Mouse (Mus musculus) brain, embryonic 18.5 days (tissue): ENCODE data around the gene Rnf207.

Experiments
- DNase-seq: peaks from one replicate; pipeline ENCODE4 v3.0.0-alpha.2; 2012; ENCODE audit warnings: low read depth, low spot score

Rnf207 gene

GRCm38 (mm10) chr4:152318517-152319234 is at the start of gene Rnf207:
Gene Rnf207 (minus strand): TSS chr4:152318993.
- no peak for DNase-seq

- no peak for DNase-seq
Observed at GRCm38 (mm10) chr4:152365228-152365627, 46.4 kb upstream of the Rnf207 start.

- no peak for DNase-seq
Observed at GRCm38 (mm10) chr4:152362180-152362579, 43.4 kb upstream of the Rnf207 start.

GRCm38 (mm10) chr4:152360855-152361254 is 42.1 kb upstream of the Rnf207 start:
- no peak for DNase-seq

- DNase-seq = no peak
Observed at GRCm38 (mm10) chr4:152359700-152360099, 40.9 kb upstream of the Rnf207 start.

GRCm38 (mm10) chr4:152355672-152356071 is 36.9 kb upstream of the Rnf207 start:
- no peak for DNase-seq

- no peak for DNase-seq
Observed at GRCm38 (mm10) chr4:152353886-152354637, 35.3 kb upstream of the Rnf207 start.

GRCm38 (mm10) chr4:152351422-152352305 is 32.9 kb upstream of the Rnf207 start:
- no peak for DNase-seq

- no peak for DNase-seq
Observed at GRCm38 (mm10) chr4:152350722-152351421, 32.1 kb upstream of the Rnf207 start.

- peak; percentile 87 for DNase-seq
Observed at GRCm38 (mm10) chr4:152349837-152350381, 31.1 kb upstream of the Rnf207 start.

GRCm38 (mm10) chr4:152345120-152345889 is 26.5 kb upstream of the Rnf207 start:
- no peak for DNase-seq

GRCm38 (mm10) chr4:152344651-152345050 is 25.9 kb upstream of the Rnf207 start:
- no peak for DNase-seq

- no peak for DNase-seq
Observed at GRCm38 (mm10) chr4:152343296-152343695, 24.5 kb upstream of the Rnf207 start.

GRCm38 (mm10) chr4:152340584-152341284 is 21.9 kb upstream of the Rnf207 start:
- no peak for DNase-seq

GRCm38 (mm10) chr4:152339293-152339790 is 20.5 kb upstream of the Rnf207 start:
- DNase-seq = no peak

- DNase-seq = no peak
Observed at GRCm38 (mm10) chr4:152338419-152339292, 19.9 kb upstream of the Rnf207 start, which contains the start of gene Chd5. Gene Chd5 (plus strand): TSS chr4:152338651.

GRCm38 (mm10) chr4:152337772-152338171 is 19.0 kb upstream of the Rnf207 start:
- DNase-seq = no peak

- no peak for DNase-seq
Observed at GRCm38 (mm10) chr4:152333587-152333986, 14.8 kb upstream of the Rnf207 start.
